Mouse (Mus musculus) midbrain, embryonic 14.5 days (tissue): Measurements from ENCODE around the gene Nckap1l. TPM values are rescaled to one million over a fixed set of nuclear protein-coding genes. Genes with fewer than 3 reads are reported as not detected.

Experiments used
- ATAC-seq: fragments of 200-750 bp; cut with Nextera tagmentation; 2 replicates; pipeline ENCODE4 v1.8.0; 2017; ENCODE audit warnings: moderate number of reproducible peaks, moderate library complexity; ENCODE audit not compliant: low FRiP score, low TSS enrichment
- DNase-seq: peaks from one replicate; pipeline ENCODE4 v3.0.0-alpha.2; 2015
- H3K27ac ChIP-seq: fragments of 300-500 bp; sonication (generic); replicated peaks from 2 replicates; pipeline ENCODE4 v1.5.1; 2014; ENCODE audit warnings: mild to moderate bottlenecking, low read depth, low read length, moderate library complexity
- H3K27me3 ChIP-seq: fragments of 300-500 bp; sonication (generic); 2 replicates; pipeline ENCODE4 v1.6.1; 2014; ENCODE audit warnings: low read length, control low read depth, mixed read lengths; ENCODE audit not compliant: control insufficient read depth, insufficient read depth
- H3K36me3 ChIP-seq: fragments of 300-500 bp; sonication (generic); 2 replicates; pipeline ENCODE4 v1.6.1; 2014; ENCODE audit warnings: low read length, control low read depth; ENCODE audit not compliant: control insufficient read depth, insufficient read depth
- H3K4me1 ChIP-seq: fragments of 300-500 bp; sonication (generic); 2 replicates; pipeline ENCODE4 v1.6.1; 2014; ENCODE audit warnings: mild to moderate bottlenecking, antibody characterized with exemption, low read length, control low read depth; ENCODE audit not compliant: control insufficient read depth, insufficient read depth
- H3K4me2 ChIP-seq: fragments of 300-500 bp; sonication (generic); 2 replicates; pipeline ENCODE4 v1.6.1; 2014; ENCODE audit warnings: mild to moderate bottlenecking, low read length, moderate library complexity
- H3K4me3 ChIP-seq: fragments of 300-500 bp; sonication (generic); replicated peaks from 2 replicates; pipeline ENCODE4 v1.5.1; 2014; ENCODE audit warnings: low read depth, low read length
- H3K9ac ChIP-seq: fragments of 300-500 bp; sonication (generic); replicated peaks from 2 replicates; pipeline ENCODE4 v1.6.1; 2014; ENCODE audit warnings: mild to moderate bottlenecking, low read length, moderate library complexity
- H3K9me3 ChIP-seq: fragments of 300-500 bp; sonication (generic); 2 replicates; pipeline ENCODE4 v1.6.1; 2016; ENCODE audit warnings: low read length, control low read depth, mixed read lengths; ENCODE audit not compliant: control insufficient read depth
- WGBS: fragments of 180-500 bp; shearing (Covaris S2); extraction: QIAGEN DNeasy Blood & Tissue Kit; methylation state at CpG from one replicate; pipeline ENCODE4 v1.1.7; 2014; 5-methylcytosine and 5-hydroxymethylcytosine counted together
- polyA plus RNA-seq: library from polyadenylated mRNA; unstranded; fragments of >200 nt; fragmentation: Nextera tagmentation; extraction: Ambion mirVana; gene quantifications from 2 replicates; pipeline ENCODE4 v1.2.1, GENCODE M21; 2014

Gene Nckap1l
- polyA plus RNA-seq, 1 experiment from 2014 or later: 2.4 TPM

GRCm38 (mm10) chr15:103471488-103472194 lies 18.0 kb downstream of the Nckap1l start:
- Histone ChIP-seq H3K36me3 (no peaks in the 10 kb centered on the region), H3K4me1 (no peaks in the 10 kb centered on the region), H3K27me3 (no peaks in the 10 kb centered on the region), H3K4me2 (no peak overlapping the region), H3K4me3 (no peak overlapping the region), H3K9me3 (no peaks in the 10 kb centered on the region), H3K9ac (no peak overlapping the region), H3K27ac (no peak overlapping the region)
- 87% methylated on average over 7 of the region's 7 CpGs for WGBS
- no peak for DNase-seq
- no peak for ATAC-seq

GRCm38 (mm10) chr15:103472265-103472664 lies 18.7 kb downstream of the Nckap1l start:
- WGBS: 79% methylated on average over 3 of the region's 3 CpGs
- ATAC-seq: no peak
- H3K9ac ChIP-seq: no peak overlapping the region
- no peaks in the 10 kb centered on the region for H3K27me3 ChIP-seq
- no peak for DNase-seq
- no peaks in the 10 kb centered on the region for H3K9me3 ChIP-seq
- no peak overlapping the region for H3K4me2 ChIP-seq
- H3K4me1 ChIP-seq: no peaks in the 10 kb centered on the region
- H3K27ac ChIP-seq: no peak overlapping the region
- H3K4me3 ChIP-seq: no peak overlapping the region
- H3K36me3 ChIP-seq: no peaks in the 10 kb centered on the region

GRCm38 (mm10) chr15:103473182-103473581 lies 19.6 kb downstream of the Nckap1l start:
- WGBS: 91% methylated on average over 7 of the region's 7 CpGs

GRCm38 (mm10) chr15:103473769-103474168 lies 20.2 kb downstream of the Nckap1l start:
- WGBS: 97% methylated on average over 5 of the region's 5 CpGs
- no peaks in the 10 kb centered on the region for H3K27me3 ChIP-seq
- H3K9ac ChIP-seq: no peak overlapping the region
- DNase-seq (no peak), ATAC-seq (no peak)
- H3K36me3 ChIP-seq: no peaks in the 10 kb centered on the region
- H3K4me2 ChIP-seq: no peak overlapping the region
- no peaks in the 10 kb centered on the region for H3K9me3 ChIP-seq
- H3K4me3 ChIP-seq: no peak overlapping the region
- H3K4me1 ChIP-seq: no peaks in the 10 kb centered on the region
- no peak overlapping the region for H3K27ac ChIP-seq

More at GRCm38 (mm10) chr15:103473182-103473581, 19.6 kb downstream of the Nckap1l start:
- no peaks in the 10 kb centered on the region for H3K9me3 ChIP-seq
- no peaks in the 10 kb centered on the region for H3K36me3 ChIP-seq
- ATAC-seq (no peak), DNase-seq (no peak)
- H3K4me1 ChIP-seq: no peaks in the 10 kb centered on the region
- no peak overlapping the region for H3K4me3 ChIP-seq
- no peaks in the 10 kb centered on the region for H3K27me3 ChIP-seq
- no peak overlapping the region for H3K9ac ChIP-seq
- H3K27ac ChIP-seq: no peak overlapping the region
- no peak overlapping the region for H3K4me2 ChIP-seq

GRCm38 (mm10) chr15:103479080-103479606 lies 25.5 kb downstream of the Nckap1l start:
- H3K4me3 ChIP-seq: no peak overlapping the region
- no peak overlapping the region for H3K9ac ChIP-seq
- no peaks in the 10 kb centered on the region for H3K9me3 ChIP-seq
- WGBS: 77% methylated on average over 1 of the region's 1 CpGs
- 0 out of 2 replicates have a peak, but pooled peaks cover 3% of the 10 kb centered on the region for H3K4me1 ChIP-seq
- no peaks in the 10 kb centered on the region for H3K36me3 ChIP-seq
- no peaks in the 10 kb centered on the region for H3K27me3 ChIP-seq
- DNase-seq (no peak), ATAC-seq (no peak)
- H3K4me2 ChIP-seq: no peak overlapping the region
- H3K27ac ChIP-seq: no peak overlapping the region

- DNase-seq: no peak
- H3K4me1 ChIP-seq: peaks cover 12% of the 10 kb centered on the region
- H3K4me2 ChIP-seq: no peak overlapping the region
- 82% methylated on average over 2 of the region's 2 CpGs for WGBS
- no peak overlapping the region for H3K4me3 ChIP-seq
- no peaks in the 10 kb centered on the region for H3K9me3 ChIP-seq
- no peak overlapping the region for H3K9ac ChIP-seq
- ATAC-seq: no peak
- H3K36me3 ChIP-seq: no peaks in the 10 kb centered on the region
- no peak overlapping the region for H3K27ac ChIP-seq
- no peaks in the 10 kb centered on the region for H3K27me3 ChIP-seq
Measured at GRCm38 (mm10) chr15:103480129-103480528, 26.5 kb downstream of the Nckap1l start.

- H3K4me3 ChIP-seq: no peak overlapping the region
- no peak; the same call in 1 of the 2 replicates for ATAC-seq
- H3K9me3 ChIP-seq: no peaks in the 10 kb centered on the region
- no peaks in the 10 kb centered on the region for H3K36me3 ChIP-seq
- no peak overlapping the region for H3K4me2 ChIP-seq
- peaks cover 13% of the 10 kb centered on the region for H3K4me1 ChIP-seq
- H3K9ac ChIP-seq: no peak overlapping the region
- no peaks in the 10 kb centered on the region for H3K27me3 ChIP-seq
- 0% methylated on average over 1 of the region's 1 CpGs for WGBS
- peak; percentile 89 for DNase-seq
- H3K27ac ChIP-seq: no peak overlapping the region
Measured at GRCm38 (mm10) chr15:103482488-103482887, 28.9 kb downstream of the Nckap1l start.

GRCm38 (mm10) chr15:103484490-103484889 lies 30.9 kb downstream of the Nckap1l start:
- 21% methylated on average over 2 of the region's 2 CpGs for WGBS
- Histone ChIP-seq H3K27ac (peak overlapping the region; percentile 66), H3K4me1 (peaks cover 13% of the 10 kb centered on the region), H3K9ac (no peak overlapping the region), H3K9me3 (no peaks in the 10 kb centered on the region), H3K4me2 (no peak overlapping the region), H3K4me3 (no peak overlapping the region), H3K36me3 (no peaks in the 10 kb centered on the region), H3K27me3 (no peaks in the 10 kb centered on the region)
- DNase-seq (peak; percentile 49), ATAC-seq (no peak)

GRCm38 (mm10) chr15:103485106-103485505 lies 31.5 kb downstream of the Nckap1l start:
- Histone ChIP-seq H3K4me3 (no peak overlapping the region), H3K4me1 (peaks cover 13% of the 10 kb centered on the region), H3K27ac (peak overlapping the region; percentile 66), H3K9me3 (no peaks in the 10 kb centered on the region), H3K36me3 (no peaks in the 10 kb centered on the region), H3K9ac (no peak overlapping the region), H3K27me3 (no peaks in the 10 kb centered on the region), H3K4me2 (no peak overlapping the region)
- WGBS: 28% methylated on average over 3 of the region's 3 CpGs
- DNase-seq (peak; percentile 65), ATAC-seq (no peak)
